9 mouse cellular contexts compared by ENCODE assay signal in the genomic region with DNA sequence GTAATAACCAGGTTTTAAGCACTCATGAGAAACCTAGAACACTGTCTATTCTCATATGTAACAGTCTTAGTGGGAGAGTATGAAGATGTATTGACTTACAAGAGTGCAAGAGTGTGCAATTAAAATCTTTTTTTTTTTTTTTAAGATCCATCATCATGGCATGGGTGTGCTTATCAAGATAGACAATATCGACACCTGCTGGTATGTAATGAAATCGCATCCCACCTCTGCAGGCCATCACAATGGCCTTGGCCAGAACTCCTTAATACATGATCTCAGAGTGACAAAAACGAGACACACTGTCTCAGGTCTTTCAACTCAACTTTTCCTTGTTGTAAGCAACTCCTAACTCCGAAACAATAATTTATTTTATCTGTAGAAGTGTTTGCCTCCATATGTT.
DNase-seq lines count a peak whose midpoint lies in the region; ATAC-seq and TF ChIP-seq lines count a peak whose summit lies in the region.
"Had no signal": no experiment of that assay in that cellular context is flagged by ENCODE, and none has a peak within 500 bp of the region (broad histone marks: within the 10 kb centered on the region; RNA-seq: fewer than 3 reads in every experiment).

No protein-coding gene starts in this region.

- H3K4me3 ChIP-seq in heart, adult 2 months = no peak overlapping the region
- no peak overlapping the region for H3K4me3 ChIP-seq in stomach, postnatal 0 days (ENCODE audit: low read depth, low read length)
- H3K4me3 ChIP-seq: erythroblast, embryonic 14.5 days had no signal

- H3K4me1 ChIP-seq in heart, adult 2 months (ENCODE audit: control insufficient read depth, insufficient read depth, low read length) = no peaks in the 10 kb centered on the region
- no peaks in the 10 kb centered on the region for H3K4me1 ChIP-seq in stomach, postnatal 0 days (replicated peaks; ENCODE audit: control insufficient read depth, insufficient read depth)

- no peak for TF ChIP-seq POLR2A in heart, adult 2 months (IDR thresholded peaks at IDR 0.05; ENCODE audit: insufficient read depth, low read depth, low read length)

- no peaks in the 10 kb centered on the region for H3K9me3 ChIP-seq in stomach, postnatal 0 days (ENCODE audit: control insufficient read depth, low read length)

- peak; percentile 59 for TF ChIP-seq CTCF in heart, adult 2 months (IDR thresholded peaks at IDR 0.05)
- peak; percentile 67 for TF ChIP-seq CTCF in stomach, postnatal 0 days (IDR thresholded peaks at IDR 0.05; ENCODE audit: low read depth)

- H3K36me3 ChIP-seq in heart, adult 2 months (ENCODE audit: control insufficient read depth, insufficient read depth, low read length) = no peaks in the 10 kb centered on the region
- H3K36me3 ChIP-seq in stomach, postnatal 0 days (ENCODE audit: control insufficient read depth, insufficient read depth, low read length) = no peaks in the 10 kb centered on the region

- H3K27ac ChIP-seq in heart, adult 2 months = no peak overlapping the region
- H3K27ac ChIP-seq in stomach, postnatal 0 days (replicated peaks) = no peak overlapping the region

- H3K9ac ChIP-seq in heart, adult 2 months (ENCODE audit: low read depth, low read length) = no peak overlapping the region
- no peak overlapping the region for H3K9ac ChIP-seq in stomach, postnatal 0 days (ENCODE audit: low read length)

- TF ChIP-seq EP300 in heart, adult 2 months (IDR thresholded peaks at IDR 0.05; ENCODE audit: insufficient read depth, low read depth, low read length) = no peak
- no peak for TF ChIP-seq EP300 in stomach, postnatal 0 days (optimal IDR thresholded peaks at IDR 0.05)

- no peak overlapping the region for H3K4me2 ChIP-seq in stomach, postnatal 0 days (replicated peaks; ENCODE audit: low read depth)

- ATAC-seq in stomach, postnatal 0 days (ENCODE audit: low FRiP score, low TSS enrichment) = no peak
- no peak for ATAC-seq in granulocyte monocyte progenitor cell, adult 5-6 weeks (replicated peaks; ENCODE audit: poor library complexity, severe bottlenecking)

- no peak for DNase-seq in heart, adult 2 months
- DNase-seq in heart, postnatal 25 days (ENCODE audit: low spot score) = no peak
- peak; percentile 6 for DNase-seq in ovary, postnatal 14 days (ENCODE audit: low spot score)
- DNase-seq in ovary, adult 18-20 months (ENCODE audit: low spot score) = no peak
- DNase-seq in forelimb bud, embryonic 11.5 days (ENCODE audit: low read depth, low spot score) = peak; percentile 12
- no peak for DNase-seq in stomach, postnatal 0 days (ENCODE audit: low spot score)
- no peak for DNase-seq in natural killer cell, adult 2 months (ENCODE audit: low spot score in 2 of 2)

- WGBS in heart, adult 2 months = 52% methylated on average over 4 of the region's 4 CpGs
- WGBS in stomach, postnatal 0 days = 56% methylated on average over 4 of the region's 4 CpGs

- intact Hi-C loops in heart, adult 2 months (cut with DNase I) = loop anchor here (5.0 kb wide), 1 partner anchor 656 kb away; no protein-coding TSS in a partner anchor
- intact Hi-C loops in heart, postnatal 25 days (cut with DNase I) = loop anchor here (5.0 kb wide), 1 partner anchor 656 kb away; no protein-coding TSS in a partner anchor

- peaks cover 1% of the 10 kb centered on the region; the same call in 1 of the 2 replicates for H3K79me2 ChIP-seq in heart, adult 2 months (replicated peaks; ENCODE audit: control insufficient read depth, insufficient read depth, low read length)

- peaks cover 2% of the 10 kb centered on the region; the same call in 1 of the 2 replicates for H3K27me3 ChIP-seq in heart, adult 2 months (ENCODE audit: control insufficient read depth, insufficient read depth, low read length)
- no peaks in the 10 kb centered on the region for H3K27me3 ChIP-seq in stomach, postnatal 0 days (ENCODE audit: control insufficient read depth, insufficient read depth, low read length)

Comparison
In these comparisons a context has a peak if more than half of its experiments do, and no peak if none do; other contexts are left out.
1. DNase-seq: peak in ovary, postnatal 14 days (single experiment) and forelimb bud, embryonic 11.5 days (single experiment); none in heart, adult 2 months (0 of 2), heart, postnatal 25 days (single experiment), ovary, adult 18-20 months (single experiment), stomach, postnatal 0 days (single experiment) and natural killer cell, adult 2 months (0 of 2).